Mouse (Mus musculus): ENCODE data around the gene Pqlc3.
"Not testable (repeated sequence)": the region's sequence is repeated elsewhere in the genome, so short reads cannot be mapped to it uniquely, and the experiment has no call there.

Gene Pqlc3

DNA sequence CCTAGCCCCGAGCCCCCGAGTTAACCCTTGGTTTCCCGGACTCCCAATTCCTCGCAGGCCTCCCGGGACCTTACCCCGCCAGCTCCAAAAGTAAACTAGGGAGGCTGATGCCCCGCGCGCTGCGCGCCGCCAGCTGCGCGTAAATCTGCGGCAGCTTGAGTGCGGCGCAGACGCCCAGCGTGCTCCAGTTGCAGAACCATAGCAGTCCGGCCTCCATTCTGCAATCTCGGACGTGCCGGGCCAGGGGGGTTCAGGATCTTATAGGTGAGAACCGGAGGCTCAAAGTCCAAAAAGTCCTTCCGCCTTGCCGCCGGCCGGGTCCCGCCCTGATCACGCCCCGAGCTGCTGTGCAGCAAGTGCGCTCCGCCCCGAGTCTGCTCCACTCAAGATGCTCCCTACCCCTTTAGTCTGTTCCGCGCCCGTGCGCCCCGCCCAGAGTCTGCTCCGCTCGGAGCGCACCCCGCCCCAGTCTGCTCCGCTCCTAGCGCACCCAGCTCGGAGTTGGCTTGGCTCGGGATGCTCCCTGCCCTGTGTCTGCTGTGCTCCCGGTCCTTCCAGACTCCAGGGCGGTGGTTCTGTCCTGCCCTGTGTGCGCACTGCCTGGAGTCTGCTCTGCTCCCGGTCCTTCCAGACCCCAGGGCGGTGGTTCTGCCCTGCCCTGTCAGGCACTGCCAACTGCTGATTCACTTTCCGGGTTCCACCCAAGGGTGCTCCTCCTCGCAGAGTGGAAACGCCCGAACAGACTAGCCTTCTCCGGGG is at the start of gene Pqlc3:
Pqlc3 (minus strand) TSS at position 670 of the 759 bp plus-strand sequence.
- DNase-seq (ENCODE audit: low read depth) = peak; percentile 73

DNA sequence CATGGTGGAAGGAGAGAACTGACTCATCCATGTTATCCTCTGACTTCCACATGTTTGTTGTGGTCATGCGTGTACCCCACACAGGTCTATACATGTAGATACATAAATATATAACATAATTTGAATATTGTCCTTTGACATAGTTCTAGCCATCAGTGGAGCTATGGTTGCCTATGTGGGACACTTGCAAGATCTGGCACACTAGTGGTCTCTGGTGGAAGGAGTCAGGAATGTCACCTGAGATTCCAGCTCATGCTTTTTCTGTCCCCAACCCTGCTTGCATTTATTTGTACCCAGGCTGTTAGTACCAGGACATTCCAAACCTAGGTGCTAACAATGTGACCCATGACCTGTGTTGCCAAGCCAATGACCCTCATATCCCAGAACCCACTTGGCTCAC is 49.6 kb upstream of the Pqlc3 start:
- no peak for DNase-seq (ENCODE audit: low read depth)

DNA sequence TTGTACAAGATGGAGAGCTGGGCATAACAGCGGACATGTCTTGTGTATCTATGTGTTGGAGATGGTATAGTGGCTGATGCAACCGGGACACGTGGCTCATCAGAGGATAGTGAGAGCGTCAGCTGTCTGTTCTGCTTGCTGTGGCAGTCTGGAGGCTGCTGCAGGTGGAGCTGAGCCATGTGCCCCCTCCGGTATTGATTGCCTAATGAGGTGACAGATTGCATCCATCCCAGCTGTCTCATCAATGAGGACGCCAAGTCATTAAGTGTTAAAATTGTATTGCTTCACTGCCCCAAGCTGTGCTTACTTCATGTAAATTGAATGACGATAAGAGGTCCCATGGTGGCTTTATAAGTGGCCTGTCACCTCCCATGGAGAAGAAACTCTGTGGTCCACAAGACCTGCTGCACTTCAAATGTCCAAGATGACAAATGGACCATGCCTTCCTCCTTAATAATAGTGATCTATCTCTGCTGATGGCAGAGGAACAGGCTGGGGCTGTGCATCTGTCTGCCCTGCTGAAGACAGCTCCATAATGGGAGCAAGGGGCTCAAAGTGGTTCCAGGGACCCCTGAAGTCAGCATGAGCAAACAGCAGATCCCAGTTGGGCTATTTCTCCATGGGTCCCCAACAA is 48.9 kb upstream of the Pqlc3 start:
- no peak for DNase-seq (ENCODE audit: low read depth)

DNA sequence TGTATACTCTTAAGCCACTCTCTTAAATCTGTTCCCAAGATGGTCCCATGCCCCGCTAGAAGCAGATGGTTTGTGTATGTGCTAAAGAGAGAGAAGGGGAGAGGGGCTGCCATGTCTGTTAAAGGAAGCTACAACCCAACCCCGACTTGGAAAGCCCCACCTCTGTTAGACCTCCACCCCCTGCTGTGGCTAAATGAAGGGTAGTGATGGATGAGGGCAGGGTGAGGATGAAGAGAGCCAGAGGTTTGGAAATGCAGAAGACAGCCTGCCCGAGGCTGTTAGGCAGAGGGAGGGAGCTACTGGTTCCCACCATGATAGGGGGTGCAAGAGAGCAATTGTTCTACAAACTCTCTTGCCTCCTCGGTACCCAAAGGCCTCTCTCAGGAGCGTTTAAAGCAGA is 43.1 kb upstream of the Pqlc3 start:
- no peak for DNase-seq (ENCODE audit: low read depth)

DNA sequence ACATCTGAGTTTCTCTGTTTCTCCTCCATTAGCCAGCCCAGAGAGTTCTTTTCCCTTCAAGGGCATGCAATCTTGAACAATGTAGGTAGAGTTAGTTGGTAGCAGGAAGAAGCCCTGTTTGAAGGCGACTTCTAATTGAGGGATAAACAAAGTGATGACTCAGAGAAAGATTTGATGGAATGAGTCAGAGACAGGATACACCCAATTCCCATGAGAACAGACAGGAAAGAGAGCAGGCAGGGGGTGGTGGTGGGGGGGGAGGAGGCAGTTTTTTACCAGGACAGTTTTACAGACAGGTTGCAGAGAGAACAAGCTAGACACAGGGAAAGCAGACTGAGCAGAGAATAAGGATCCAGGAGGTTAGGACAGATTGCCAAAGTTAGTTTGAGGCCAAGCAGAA is 40.4 kb upstream of the Pqlc3 start:
- no peak for DNase-seq (ENCODE audit: low read depth)

DNA sequence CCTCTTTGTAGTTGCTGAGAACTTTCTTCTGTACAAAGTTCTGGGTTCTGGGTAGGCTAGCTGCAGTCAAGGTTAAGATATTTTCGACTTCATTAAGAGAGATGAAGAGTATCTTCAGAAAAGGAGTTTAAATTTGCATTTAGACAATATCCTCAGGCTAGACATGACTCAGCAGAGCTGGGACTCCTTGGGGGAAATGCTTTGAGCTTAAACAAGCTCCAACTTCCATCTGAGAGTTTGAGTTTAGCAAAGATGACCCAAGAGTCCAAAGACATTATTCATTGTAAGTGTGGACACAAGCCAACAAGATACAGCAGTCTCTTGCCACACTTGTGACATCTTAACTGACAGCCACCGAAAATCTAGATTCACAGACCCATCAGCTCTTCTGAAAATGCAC is 39.2 kb upstream of the Pqlc3 start:
- DNase-seq (ENCODE audit: low read depth) = no peak

DNA sequence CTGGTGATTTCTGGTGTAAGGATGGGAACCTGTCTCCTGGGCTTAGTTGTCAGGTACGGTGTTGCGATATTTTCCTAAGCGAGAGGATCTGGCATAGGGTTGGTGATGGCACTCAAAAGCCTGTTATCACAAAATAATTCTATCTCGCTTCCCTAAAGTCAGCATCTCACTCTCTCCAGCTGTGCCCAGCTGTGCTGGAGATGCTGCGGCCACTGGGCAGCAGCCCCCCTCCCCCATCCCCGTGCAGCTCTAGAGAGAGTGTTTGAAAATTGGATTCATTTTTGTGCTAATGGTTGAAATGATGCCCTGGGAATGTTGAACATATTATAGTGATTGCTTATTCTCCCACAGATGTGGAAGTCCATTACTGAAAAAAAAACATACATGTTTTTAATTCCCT is 38.0 kb upstream of the Pqlc3 start:
- DNase-seq (ENCODE audit: low read depth) = no peak

DNA sequence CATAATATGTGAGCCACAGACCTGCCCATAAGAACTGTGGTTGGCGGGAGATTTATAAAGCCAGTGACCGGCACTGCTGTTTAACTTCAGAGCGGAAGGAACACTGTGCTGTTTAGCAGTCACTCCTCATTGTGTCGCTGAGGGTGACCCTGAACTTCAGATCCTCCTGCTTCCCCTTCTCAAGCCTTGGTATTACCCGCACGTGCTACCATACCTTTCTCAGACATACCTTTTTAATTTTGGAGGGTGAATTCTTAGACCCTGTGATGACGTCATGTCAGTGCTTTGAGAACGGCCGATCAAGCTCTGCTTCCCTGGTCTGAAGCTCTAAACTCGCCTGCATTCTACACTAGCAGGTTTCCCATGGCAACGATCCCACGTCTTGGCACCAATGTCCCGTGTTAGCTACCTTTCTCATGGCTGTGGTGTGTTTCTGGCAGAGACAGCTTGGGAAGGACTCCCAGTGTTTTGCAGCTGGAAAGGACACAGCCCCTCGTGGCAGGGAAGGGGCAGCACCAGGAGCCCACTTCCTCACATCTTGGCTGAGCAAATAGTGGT is 36.9 kb upstream of the Pqlc3 start:
- DNase-seq (ENCODE audit: low read depth) = no peak

DNA sequence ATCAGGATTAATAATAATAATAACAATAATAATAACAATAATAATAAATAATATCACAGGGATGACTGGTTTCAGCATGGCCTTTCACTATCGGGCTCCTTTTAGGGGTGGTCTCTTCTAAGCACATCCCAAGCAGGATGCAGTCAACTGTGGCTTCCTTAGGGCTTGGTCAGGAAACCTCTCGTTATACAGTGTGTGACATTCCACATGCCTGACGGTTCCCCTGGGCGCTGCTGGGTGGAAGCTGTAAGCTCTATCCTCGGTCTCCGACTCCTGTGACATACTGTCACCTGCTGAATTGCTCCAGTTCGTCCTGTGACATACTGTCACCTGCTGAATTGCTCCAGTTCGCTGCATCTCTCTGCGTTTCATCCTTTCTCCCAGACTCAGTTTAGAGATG is 36.3 kb upstream of the Pqlc3 start:
- no peak for DNase-seq (ENCODE audit: low read depth)

DNA sequence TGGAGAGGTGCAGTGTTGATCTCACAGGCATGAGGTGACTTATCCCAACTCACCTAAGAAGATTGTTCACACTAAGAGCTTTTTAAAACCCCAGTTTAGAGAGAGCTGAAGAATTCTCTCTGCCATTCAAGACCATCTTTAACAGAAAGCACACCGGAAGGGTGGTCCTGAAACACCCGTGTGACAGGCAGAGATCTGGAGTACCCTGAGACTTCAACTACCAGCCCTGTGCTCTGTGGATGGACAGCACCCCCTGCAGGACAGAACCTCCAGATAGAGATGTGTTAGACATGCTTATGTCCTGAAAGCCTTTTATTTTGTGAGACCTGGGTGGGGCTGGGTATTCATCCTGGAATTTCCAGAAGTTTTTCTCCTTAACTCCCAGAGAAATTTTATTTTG is 34.9 kb upstream of the Pqlc3 start:
- DNase-seq (ENCODE audit: low read depth) = no peak

DNA sequence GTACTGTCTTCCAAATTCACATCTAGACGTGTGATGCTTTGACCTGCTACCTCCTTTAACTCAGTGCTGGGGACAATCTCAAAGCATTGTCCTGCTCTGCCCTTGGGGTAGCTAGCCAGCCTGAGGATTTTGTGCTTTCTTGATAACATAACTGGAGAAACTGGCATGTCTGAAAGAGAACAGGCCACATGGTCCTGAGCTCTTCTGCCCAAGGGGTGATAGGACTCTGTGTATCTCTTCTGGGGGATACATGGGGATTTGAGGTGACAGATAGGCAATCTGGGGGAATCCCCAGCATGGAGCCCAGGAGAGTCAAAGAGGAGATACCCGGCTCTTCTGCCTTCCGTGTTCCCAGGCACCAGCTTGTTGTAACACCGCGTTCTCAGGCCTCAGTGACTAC is 34.5 kb upstream of the Pqlc3 start:
- DNase-seq (ENCODE audit: low read depth) = no peak

DNA sequence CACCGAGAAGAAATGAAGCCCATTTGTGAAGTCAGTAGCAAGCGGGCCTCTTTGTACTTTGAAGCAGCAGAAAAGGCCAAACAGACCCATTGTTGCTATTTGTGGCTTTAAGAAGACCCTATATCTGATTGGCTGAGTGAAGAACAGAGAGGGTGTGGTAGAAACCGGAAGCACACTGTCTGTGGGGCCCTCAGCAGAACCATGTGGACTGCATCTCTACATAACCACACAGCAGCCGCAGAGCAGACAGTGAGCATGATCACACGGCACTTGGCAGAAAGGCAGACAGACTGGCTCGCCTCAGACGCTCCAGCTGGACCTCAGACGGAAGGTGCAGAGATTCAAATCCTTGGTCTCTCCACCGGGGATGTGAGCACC is 33.2 kb upstream of the Pqlc3 start:
- no peak for DNase-seq (ENCODE audit: low read depth)

DNA sequence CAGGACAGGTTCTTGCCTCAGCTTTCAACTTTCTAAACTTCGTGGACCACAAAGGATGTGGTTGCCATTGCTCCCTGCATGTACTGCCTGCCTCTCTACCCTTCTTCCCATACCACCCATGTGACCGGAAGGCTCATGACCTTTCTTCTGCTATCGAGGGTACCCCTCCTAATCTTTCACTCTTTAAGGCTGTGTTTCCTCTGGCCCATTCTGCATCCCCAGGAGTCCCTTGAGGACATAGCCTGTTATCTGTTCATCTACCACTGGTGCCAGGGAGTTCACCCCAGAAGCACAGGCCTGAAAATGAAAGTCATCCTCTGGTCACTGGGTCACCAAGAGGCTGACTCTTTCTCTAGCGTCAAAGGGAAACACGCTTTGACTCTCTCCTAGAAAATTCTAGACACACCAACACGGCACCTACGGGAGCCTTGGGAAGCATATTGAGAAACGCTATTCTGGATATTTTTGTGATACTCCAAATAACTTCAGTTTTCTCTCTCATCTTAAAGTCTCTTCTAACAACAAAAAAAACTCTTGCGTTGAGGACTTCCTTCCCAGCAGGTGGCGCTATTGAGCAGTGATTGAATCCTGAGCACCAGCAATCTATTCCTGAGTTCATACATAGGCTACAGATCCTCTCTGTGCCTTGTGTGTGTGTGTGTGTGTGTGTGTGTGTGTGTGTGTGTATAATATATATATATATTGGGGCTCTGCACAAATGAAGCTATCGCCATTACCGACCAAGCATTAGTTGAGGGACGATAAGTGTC is 32.7 kb upstream of the Pqlc3 start:
- DNase-seq (ENCODE audit: low read depth) = no peak

DNA sequence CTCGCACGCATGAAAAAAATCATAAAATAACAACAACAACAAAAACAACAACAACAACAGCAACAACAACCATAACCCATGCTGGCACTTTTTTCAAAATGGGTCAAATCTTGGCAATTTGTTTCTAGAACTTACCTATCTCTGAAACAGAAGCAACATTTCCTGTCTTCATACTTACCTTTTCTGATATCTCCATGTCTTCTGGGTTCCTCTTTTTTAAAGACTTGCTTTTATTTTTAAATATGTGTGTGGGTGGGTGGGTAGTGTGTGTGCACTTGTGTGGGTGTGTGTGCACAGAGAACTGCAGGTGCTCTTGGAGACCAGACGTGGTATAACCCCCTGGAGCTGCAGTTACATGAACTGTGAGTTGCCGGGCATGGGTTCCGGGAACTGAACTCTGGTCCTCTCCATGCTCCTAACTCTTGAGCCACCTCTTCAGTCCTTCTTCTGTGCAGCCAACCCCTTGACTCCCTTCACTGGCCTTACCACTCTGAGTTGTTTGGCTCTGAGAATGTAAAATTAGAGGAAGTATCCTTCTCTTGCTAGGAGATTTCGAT is 24.4 kb upstream of the Pqlc3 start:
- no peak for DNase-seq (ENCODE audit: low read depth)

DNA sequence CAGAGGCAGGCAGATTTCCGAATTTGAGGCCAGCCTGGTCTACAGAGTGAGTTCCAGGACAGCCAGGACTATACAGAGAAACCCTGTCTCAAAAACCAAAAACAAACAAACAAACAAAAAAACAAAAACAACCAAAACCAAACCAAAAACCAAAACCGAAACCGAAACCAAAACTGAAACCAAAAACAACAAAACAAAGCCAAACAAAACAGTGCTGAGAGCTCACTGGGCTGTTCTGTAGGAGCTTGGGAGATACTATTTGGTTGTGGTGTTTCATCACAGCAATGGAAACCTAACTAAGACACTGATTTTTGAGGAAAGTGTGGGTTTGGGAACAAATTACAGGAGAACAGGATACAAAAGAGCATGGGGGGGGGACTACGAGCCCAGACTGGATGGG is 21.9 kb upstream of the Pqlc3 start:
- DNase-seq (ENCODE audit: low read depth) = no peak

DNA sequence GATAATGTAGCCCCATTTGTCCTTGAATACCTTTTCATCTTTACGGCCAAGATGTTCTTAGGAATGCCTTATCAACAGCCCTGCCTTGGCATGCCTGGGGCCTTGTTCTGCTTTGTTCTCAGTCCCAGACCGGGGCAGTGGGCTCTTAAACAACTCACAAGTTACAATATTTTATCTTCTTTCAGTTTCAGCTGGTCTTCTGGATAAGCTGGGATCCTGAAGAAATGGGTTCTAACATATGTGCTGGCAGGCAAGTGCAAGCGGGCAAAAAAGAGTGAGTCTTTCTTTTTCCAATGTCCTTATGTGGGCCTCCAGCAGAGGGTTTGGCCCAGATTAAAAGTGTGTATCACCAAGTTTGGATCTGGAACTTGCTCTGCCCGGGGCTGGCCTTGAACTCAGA is 20.9 kb upstream of the Pqlc3 start:
- not testable (repeated sequence) for DNase-seq (ENCODE audit: low read depth)

DNA sequence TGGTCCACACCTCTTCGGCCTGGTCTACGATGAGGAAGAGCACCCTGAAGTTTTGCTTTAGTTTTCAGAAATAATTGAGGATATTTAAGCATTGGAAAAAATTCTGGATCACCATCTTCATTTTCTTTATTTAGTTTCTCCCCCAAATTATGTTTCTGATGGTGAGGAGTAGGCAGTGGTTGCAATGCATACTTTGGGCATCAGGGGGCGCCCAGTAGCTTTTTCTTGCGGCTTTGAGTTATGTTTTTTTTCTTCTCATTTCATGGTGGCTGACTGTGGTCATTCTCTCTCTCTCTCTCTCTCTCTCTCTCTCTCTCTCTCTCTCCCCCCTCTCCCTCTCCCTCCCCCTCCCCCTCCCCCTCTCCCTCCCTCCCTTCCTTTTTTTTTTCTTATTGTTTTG is 18.3 kb upstream of the Pqlc3 start:
- no peak for DNase-seq (ENCODE audit: low read depth)

DNA sequence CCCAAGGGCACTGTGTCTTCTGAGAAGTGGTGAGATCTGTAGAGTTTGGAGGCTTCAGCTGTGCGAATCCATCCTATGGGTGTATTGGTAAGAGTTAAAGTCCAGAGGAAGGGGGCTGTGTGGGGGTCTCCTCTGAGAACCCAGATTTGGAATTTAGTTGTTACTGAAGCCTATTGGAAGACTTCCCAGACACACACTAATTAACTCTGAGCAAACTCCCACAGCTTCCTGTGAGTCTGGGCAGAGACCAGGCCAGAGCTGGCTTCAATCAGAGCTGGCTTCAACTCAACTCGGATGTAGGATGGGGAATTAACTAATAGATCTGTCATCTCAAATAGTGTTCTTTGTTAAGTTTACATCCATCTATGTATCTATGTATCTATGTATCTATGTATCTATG is 15.5 kb upstream of the Pqlc3 start:
- no peak for DNase-seq (ENCODE audit: low read depth)

DNA sequence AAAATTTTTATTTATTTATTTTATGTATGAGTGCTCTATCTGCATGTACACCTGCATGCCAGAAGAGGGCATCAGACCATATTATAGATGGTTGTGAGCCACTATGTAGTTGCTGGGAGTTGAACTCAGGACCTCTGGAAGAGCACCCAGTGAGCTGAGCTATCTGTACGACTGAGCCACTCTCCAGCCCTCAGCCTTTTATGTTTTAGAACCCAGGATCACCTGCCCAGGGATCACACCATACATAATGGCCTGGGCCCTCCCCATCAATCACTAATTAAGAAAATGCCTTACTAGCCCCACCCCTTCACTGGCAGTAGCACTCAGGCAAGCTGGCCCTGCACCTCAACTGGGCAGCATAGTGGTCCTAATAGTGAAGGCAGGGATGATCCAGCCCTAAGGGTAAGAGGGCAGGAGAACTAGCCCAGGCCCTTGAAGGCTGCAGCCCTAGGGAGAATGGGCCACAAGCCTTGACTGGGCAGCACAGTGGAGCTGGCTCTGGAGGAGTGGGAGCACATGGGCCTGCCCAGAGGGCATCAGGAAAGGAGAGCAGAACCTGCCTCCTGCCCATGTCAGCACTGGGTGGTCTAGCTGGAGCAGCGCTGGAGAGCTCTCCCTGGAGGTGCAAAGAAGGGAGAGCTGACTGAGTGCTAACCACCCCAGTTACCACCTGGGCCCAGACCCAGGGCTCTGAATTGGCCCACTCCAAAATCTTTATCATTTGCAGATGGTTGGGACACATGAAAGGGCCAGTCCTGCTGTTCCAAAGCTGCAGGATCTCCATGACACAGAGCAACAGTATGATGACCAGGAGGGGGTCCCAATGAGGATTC is 12.1 kb upstream of the Pqlc3 start:
- DNase-seq (ENCODE audit: low read depth) = no peak

DNA sequence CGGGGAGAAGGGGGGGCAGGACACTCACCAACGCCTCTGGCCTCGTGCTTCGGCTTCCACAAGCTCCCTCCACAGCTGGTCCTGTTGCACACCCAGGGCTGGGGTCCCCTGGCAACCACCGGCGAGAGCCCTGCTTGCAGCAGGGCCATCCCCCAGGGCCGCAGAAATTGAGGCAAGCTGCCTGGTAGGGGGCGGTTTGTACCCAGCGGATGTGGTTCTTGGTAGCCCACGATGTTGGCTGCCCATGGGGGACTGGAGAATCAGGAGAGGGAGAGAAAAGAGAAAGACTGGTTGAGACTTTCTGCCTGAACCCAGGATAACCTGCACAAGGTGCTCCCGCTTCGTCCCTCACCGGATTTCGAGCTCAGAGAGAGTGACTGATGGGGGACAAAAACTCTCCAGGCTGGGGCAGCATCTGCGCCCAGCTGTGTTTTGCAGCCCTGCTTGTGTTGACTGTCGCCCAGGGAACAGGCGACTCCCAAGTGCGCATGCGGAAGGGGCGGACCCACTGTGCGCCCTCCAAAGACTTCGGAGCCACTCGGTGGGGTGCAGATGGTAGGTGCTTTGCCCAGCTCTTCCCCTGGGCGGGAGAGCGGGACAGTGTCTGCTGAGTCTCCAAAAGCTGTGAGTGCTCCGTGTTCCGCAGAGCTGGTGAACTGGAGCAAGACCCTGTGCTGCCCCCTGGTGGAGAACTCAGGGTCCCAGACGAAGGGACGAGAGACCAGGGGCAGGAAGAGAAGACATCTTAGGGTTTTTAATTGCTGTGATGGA is 11.1 kb upstream of the Pqlc3 start, which contains the start of gene 2410004P03Rik:
2410004P03Rik (minus strand) TSS at position 628 of the 771 bp plus-strand sequence.
- DNase-seq (ENCODE audit: low read depth) = no peak

DNA sequence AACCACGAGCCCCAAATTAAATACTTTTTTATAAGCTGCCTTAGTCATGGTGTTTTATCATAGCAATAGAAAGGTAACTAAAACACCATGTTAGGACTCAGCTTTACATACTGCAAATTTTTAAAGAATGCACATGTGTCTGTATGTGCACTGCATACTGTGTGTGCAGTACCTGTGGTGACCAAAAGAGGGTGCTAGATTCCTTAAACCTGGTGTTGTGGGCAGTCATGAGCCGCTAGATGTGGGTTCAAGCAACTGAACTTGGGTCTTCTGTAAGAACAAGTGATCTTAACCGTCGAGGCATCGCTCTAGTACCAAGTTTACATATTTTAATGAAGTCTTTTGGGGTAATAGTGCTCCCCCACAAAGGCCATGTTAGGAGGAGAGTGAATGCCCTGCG is 9.3 kb upstream of the Pqlc3 start:
- no peak for DNase-seq (ENCODE audit: low read depth)
